In genomic region chr8:22147706-22148366, GRCm38 (mm10) we compare ENCODE assay signal across 22 mouse cellular contexts. TPM values are rescaled to one million over a fixed set of nuclear protein-coding genes. Genes with fewer than 3 reads are reported as not detected.
A peak's percentile ranks its signal among the peaks of the same experiment; 100 is the strongest.
DNase-seq lines count a peak whose midpoint lies in the region; ATAC-seq lines count a peak whose summit lies in the region.
"Had no signal": no experiment of that assay in that cellular context is flagged by ENCODE, and none has a peak within 500 bp of the region (broad histone marks: within the 10 kb centered on the region; RNA-seq: fewer than 3 reads in every experiment).

No protein-coding gene starts in this region.

- H3K36me3 ChIP-seq in forebrain, embryonic 11.5 days (ENCODE audit: control insufficient read depth, insufficient read depth, low read length), result no peaks in the 10 kb centered on the region; the same call in 1 of the 2 replicates
- H3K36me3 ChIP-seq in forebrain, embryonic 13.5 days (ENCODE audit: poor library complexity, severe bottlenecking), result peaks cover 19% of the 10 kb centered on the region

- no peaks in the 10 kb centered on the region for H3K27me3 ChIP-seq in forebrain, embryonic 11.5 days (ENCODE audit: control insufficient read depth, insufficient read depth, low read length)
- H3K27me3 ChIP-seq in forebrain, embryonic 13.5 days, result no peaks in the 10 kb centered on the region
- H3K27me3 ChIP-seq: embryonic facial prominence, embryonic 12.5 days; forebrain, embryonic 12.5 days; heart, embryonic 12.5 days had no signal

- no peak for ATAC-seq in forebrain, embryonic 11.5 days (replicated peaks; ENCODE audit: low FRiP score)
- no peak for ATAC-seq in forebrain, embryonic 13.5 days
- ATAC-seq: CD4-positive, CD25-positive, alpha-beta regulatory T cell, adult 4 months; forebrain, postnatal 0 days had no signal

- no peak overlapping the region for H3K4me2 ChIP-seq in forebrain, embryonic 11.5 days (ENCODE audit: low read depth, low read length, severe bottlenecking)
- no peak overlapping the region for H3K4me2 ChIP-seq in forebrain, embryonic 13.5 days
- H3K4me2 ChIP-seq: embryonic facial prominence, embryonic 12.5 days; forebrain, embryonic 12.5 days; heart, embryonic 12.5 days; hindbrain, embryonic 14.5 days had no signal

- WGBS in forebrain, embryonic 11.5 days, result 78% methylated on average over 9 of the region's 9 CpGs
- 82% methylated on average over 9 of the region's 9 CpGs for WGBS in forebrain, embryonic 13.5 days

- H3K9ac ChIP-seq in forebrain, embryonic 11.5 days (ENCODE audit: low read length), result no peak overlapping the region
- H3K9ac ChIP-seq in forebrain, embryonic 13.5 days, result no peak overlapping the region
- H3K9ac ChIP-seq: embryonic facial prominence, embryonic 12.5 days; forebrain, embryonic 12.5 days; forebrain, postnatal 0 days; heart, embryonic 12.5 days; hindbrain, embryonic 14.5 days had no signal

- intact Hi-C loops in left cerebral cortex, postnatal 14 days (cut with DNase I), result no loop called here

- H3K4me1 ChIP-seq in forebrain, embryonic 11.5 days (replicated peaks; ENCODE audit: control insufficient read depth, insufficient read depth, low read length), result no peaks in the 10 kb centered on the region
- H3K4me1 ChIP-seq in forebrain, embryonic 13.5 days, result no peaks in the 10 kb centered on the region
- H3K4me1 ChIP-seq: embryonic facial prominence, embryonic 12.5 days; forebrain, embryonic 12.5 days; hindbrain, embryonic 10.5 days had no signal

- peak; percentile 38 for DNase-seq in forebrain, embryonic 11.5 days (ENCODE audit: low spot score)
- peak; percentile 13 for DNase-seq in kidney, postnatal 14 days
- no peak for DNase-seq in kidney, postnatal 25 days
- peak; percentile 10 for DNase-seq in thymus, postnatal 25 days
- DNase-seq in thymus, adult 18-20 months, result no peak
- no peak for DNase-seq in left cerebral cortex, postnatal 14 days (ENCODE audit: low spot score in 2 of 2)
- DNase-seq: adrenal gland, postnatal 10 days; B cell, adult 2 months; cerebellum, adult 11 months; cerebellum, adult 8-10 months; cerebellum, postnatal 14 days; forebrain, postnatal 0 days; gastrocnemius, postnatal 14 days had no signal

- H3K4me3 ChIP-seq in forebrain, embryonic 11.5 days (ENCODE audit: low read depth, low read length), result no peak overlapping the region
- no peak overlapping the region for H3K4me3 ChIP-seq in forebrain, embryonic 13.5 days
- H3K4me3 ChIP-seq: embryonic facial prominence, embryonic 12.5 days; forebrain, embryonic 12.5 days; heart, embryonic 12.5 days; hindbrain, embryonic 10.5 days had no signal

- no peak overlapping the region for H3K27ac ChIP-seq in forebrain, embryonic 11.5 days (ENCODE audit: low read depth, low read length)
- H3K27ac ChIP-seq in forebrain, embryonic 13.5 days, result no peak overlapping the region
- H3K27ac ChIP-seq: embryonic facial prominence, embryonic 12.5 days; forebrain, embryonic 12.5 days; hindbrain, embryonic 10.5 days; hindbrain, embryonic 14.5 days had no signal

- H3K9me3 ChIP-seq in forebrain, embryonic 11.5 days (ENCODE audit: control insufficient read depth, low read length), result no peaks in the 10 kb centered on the region
- H3K9me3 ChIP-seq in forebrain, embryonic 13.5 days (replicated peaks), result no peaks in the 10 kb centered on the region
- H3K9me3 ChIP-seq: embryonic facial prominence, embryonic 12.5 days; forebrain, embryonic 12.5 days; hindbrain, embryonic 10.5 days had no signal

RNA-seq across cellular contexts. Expression of gene Nek3, which starts 18.4 kb away (rescaled TPM):
- 7.7 and 8.0 TPM in 2 replicates for polyA plus RNA-seq in forebrain, embryonic 11.5 days (2014; fragmentation: Nextera tagmentation; extraction: Ambion mirVana)
- 7.0 and 7.2 TPM in 2 replicates for polyA plus RNA-seq in forebrain, embryonic 13.5 days (2015; fragmentation: Nextera tagmentation; extraction: Ambion mirVana)
- total RNA-seq in left cerebral cortex, postnatal 14 days (2021), result 1 to 10 TPM; 1.6 to 2.0 TPM

RNA-seq across cellular contexts. Expression of gene Nek5, which starts 23.0 kb away (rescaled TPM):
- polyA plus RNA-seq in forebrain, embryonic 11.5 days (2014; fragmentation: Nextera tagmentation; extraction: Ambion mirVana), result 0.21 and 0.24 TPM in 2 replicates
- polyA plus RNA-seq in forebrain, embryonic 13.5 days (2015; fragmentation: Nextera tagmentation; extraction: Ambion mirVana), result 0.26 and 0.62 TPM in 2 replicates
- total RNA-seq in left cerebral cortex, postnatal 14 days (2021), result under 1 TPM in 1 of 2 experiments, not detected in 1; 0.48 TPM
- total RNA-seq: gastrocnemius, postnatal 14 days; heart, postnatal 25 days; MEL had no signal
- polyA plus RNA-seq: CD4-positive, CD25-positive, alpha-beta regulatory T cell, adult 4 months had no signal

RNA-seq across cellular contexts. Expression of gene Ckap2, which starts 37.8 kb away (rescaled TPM):
- 76.9 and 82.7 TPM in 2 replicates for polyA plus RNA-seq in forebrain, embryonic 11.5 days (2014; fragmentation: Nextera tagmentation; extraction: Ambion mirVana)
- polyA plus RNA-seq in forebrain, embryonic 13.5 days (2015; fragmentation: Nextera tagmentation; extraction: Ambion mirVana), result 49.3 and 51.4 TPM in 2 replicates
- 1 to 10 TPM; 1.3 to 2.2 TPM for total RNA-seq in left cerebral cortex, postnatal 14 days (2021)

RNA-seq across cellular contexts. Expression of gene Vps36, which starts 44.8 kb away (rescaled TPM):
- polyA plus RNA-seq in forebrain, embryonic 11.5 days (2014; fragmentation: Nextera tagmentation; extraction: Ambion mirVana), result 45.5 and 45.9 TPM in 2 replicates
- 43.2 and 44.3 TPM in 2 replicates for polyA plus RNA-seq in forebrain, embryonic 13.5 days (2015; fragmentation: Nextera tagmentation; extraction: Ambion mirVana)
- total RNA-seq in left cerebral cortex, postnatal 14 days (2021), result 10 to 100 TPM; 34.2 to 35.6 TPM

Comparison
In these comparisons a context has a peak if more than half of its experiments do, and no peak if none do; other contexts are left out.
1. DNase-seq: peak in forebrain, embryonic 11.5 days (single experiment), kidney, postnatal 14 days (single experiment) and thymus, postnatal 25 days (single experiment); none in kidney, postnatal 25 days (0 of 2), thymus, adult 18-20 months (0 of 2) and left cerebral cortex, postnatal 14 days (0 of 2).